Mouse (Mus musculus): ENCODE measurements around the gene Ucn2. TPM values are rescaled to one million over a fixed set of nuclear protein-coding genes. Genes with fewer than 3 reads are reported as not detected.

The Ucn2 gene
- under 1 TPM in 1 of 2 experiments, not detected in 1; 0.78 TPM for total RNA-seq (2021)

- no peak for DNase-seq
- intact Hi-C loops (cut with DNase I): no loop called here
Observed at GRCm38 (mm10) chr9:108985710-108986109, at the start of gene Ucn2. Ucn2 (plus strand) TSS chr9:108986010.

- intact Hi-C loops (cut with DNase I): no loop called here
- peak; percentile 98 for DNase-seq
Observed at GRCm38 (mm10) chr9:108936418-108937364, 49.1 kb upstream of the Ucn2 start, which contains the start of gene Uqcrc1. Uqcrc1 (plus strand) TSS chr9:108936633.

GRCm38 (mm10) chr9:108945111-108945510 lies 40.7 kb upstream of the Ucn2 start:
- intact Hi-C loops (cut with DNase I): no loop called here
- no peak for DNase-seq

GRCm38 (mm10) chr9:108945608-108946007 lies 40.2 kb upstream of the Ucn2 start:
- intact Hi-C loops (cut with DNase I): no loop called here
- DNase-seq: no peak

- no peak for DNase-seq
Observed at GRCm38 (mm10) chr9:108949231-108949966, 36.4 kb upstream of the Ucn2 start.

GRCm38 (mm10) chr9:108949967-108950728 lies 35.7 kb upstream of the Ucn2 start:
- intact Hi-C loops (cut with DNase I): no loop called here
- no peak for DNase-seq

More at GRCm38 (mm10) chr9:108949231-108949966, 36.4 kb upstream of the Ucn2 start:
- intact Hi-C loops (cut with DNase I): no loop called here

- DNase-seq: no peak
- intact Hi-C loops (cut with DNase I): no loop called here
Observed at GRCm38 (mm10) chr9:108953081-108953636, 32.7 kb upstream of the Ucn2 start, which contains the start of gene Col7a1. Col7a1 (plus strand) TSS chr9:108953586.

- intact Hi-C loops (cut with DNase I): no loop called here
- DNase-seq: no peak
Observed at GRCm38 (mm10) chr9:108955241-108955640, 30.6 kb upstream of the Ucn2 start.

GRCm38 (mm10) chr9:108955846-108956245 lies 30.0 kb upstream of the Ucn2 start:
- intact Hi-C loops (cut with DNase I): no loop called here

GRCm38 (mm10) chr9:108963577-108963976 lies 22.2 kb upstream of the Ucn2 start:
- intact Hi-C loops (cut with DNase I): no loop called here
- DNase-seq: no peak

More at GRCm38 (mm10) chr9:108955846-108956245, 30.0 kb upstream of the Ucn2 start:
- DNase-seq: no peak

GRCm38 (mm10) chr9:108964338-108964737 lies 21.5 kb upstream of the Ucn2 start:
- no peak for DNase-seq
- intact Hi-C loops (cut with DNase I): no loop called here

GRCm38 (mm10) chr9:108970623-108971022 lies 15.2 kb upstream of the Ucn2 start:
- intact Hi-C loops (cut with DNase I): no loop called here
- DNase-seq: no peak

- intact Hi-C loops (cut with DNase I): no loop called here
- DNase-seq: no peak
Observed at GRCm38 (mm10) chr9:108976483-108976882, 9.3 kb upstream of the Ucn2 start.

- intact Hi-C loops (cut with DNase I): no loop called here
- DNase-seq: no peak
Observed at GRCm38 (mm10) chr9:108977966-108978365, 7.8 kb upstream of the Ucn2 start.

- intact Hi-C loops (cut with DNase I): no loop called here
- DNase-seq: no peak
Observed at GRCm38 (mm10) chr9:108982498-108982897, 3.3 kb upstream of the Ucn2 start.

GRCm38 (mm10) chr9:108983209-108983608 lies 2.6 kb upstream of the Ucn2 start:
- no peak for DNase-seq
- intact Hi-C loops (cut with DNase I): no loop called here

GRCm38 (mm10) chr9:108987704-108988350 lies 2.0 kb downstream of the Ucn2 start:
- intact Hi-C loops (cut with DNase I): no loop called here
- DNase-seq: peak; percentile 68

- intact Hi-C loops (cut with DNase I): no loop called here
- DNase-seq: no peak
Observed at GRCm38 (mm10) chr9:108989802-108990461, 4.1 kb downstream of the Ucn2 start.

- no peak for DNase-seq
- intact Hi-C loops (cut with DNase I): no loop called here
Observed at GRCm38 (mm10) chr9:108990462-108990820, 4.6 kb downstream of the Ucn2 start.

All from left cerebral cortex, postnatal 4 days (tissue).